Mouse (Mus musculus) C3H10T1/2 (cell line): ENCODE results near the gene Mx1. TPM values are rescaled to one million over a fixed set of nuclear protein-coding genes. Genes with fewer than 3 reads are reported as not detected.

Experiments used
- polyA plus RNA-seq, 2 experiments: library from polyadenylated mRNA; unstranded; fragments of >200 nt; fragmentation: generic; extraction: Trizol; gene quantifications; one replicate each; pipeline ENCODE4 v1.2.1; 2012; ENCODE audit warnings: missing spikeins in 2 of 2

The Mx1 gene
- polyA plus RNA-seq = under 1 TPM in 1 of 2 experiments, not detected in 1; 0.84 TPM

DNA sequence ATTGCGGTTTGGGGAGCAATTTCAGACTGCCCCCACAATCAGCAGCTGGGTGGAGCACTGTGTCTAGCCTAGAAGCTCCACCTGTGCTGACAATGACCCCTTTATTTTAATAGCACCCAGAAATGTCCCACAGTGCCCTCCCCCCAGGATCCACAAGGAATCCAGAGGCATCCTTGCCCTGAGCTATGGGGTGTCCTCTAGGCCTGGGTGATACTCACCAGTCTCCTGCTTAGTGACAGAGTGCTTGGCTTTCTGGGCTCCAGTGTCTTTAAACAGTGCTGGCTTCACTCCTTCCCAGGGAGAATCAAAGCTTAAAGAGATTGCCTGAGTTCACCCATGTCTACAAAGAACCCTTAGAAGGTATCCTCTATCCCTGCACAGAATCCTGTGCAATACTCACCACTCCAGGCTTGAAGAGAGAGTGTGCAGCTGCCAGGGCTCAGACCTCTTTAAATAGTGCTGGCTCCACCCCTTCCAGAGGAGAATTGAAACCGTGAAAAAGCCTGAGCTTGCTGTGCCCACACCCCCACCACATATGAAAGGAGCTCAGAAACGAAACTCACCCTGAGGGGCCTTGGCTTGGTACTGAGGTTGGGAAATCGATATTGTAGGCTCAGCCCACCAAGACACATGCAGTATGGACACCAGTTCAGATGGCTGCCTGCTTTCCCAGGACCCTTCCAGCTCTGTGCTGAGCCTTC is at the start of gene Mx1:
Gene Mx1 (minus strand): TSS at position 427 of the 701 bp plus-strand sequence.

Other genes starting within 250 kb of the Mx1 start
- gene Bace2, start 106.2 kb downstream of the Mx1 start, polyA plus RNA-seq = 10 to 100 TPM in 1 of 2 experiments, under 1 TPM in 1; 0.30 to 10.3 TPM
- gene Fam3b, start 51.9 kb upstream of the Mx1 start, polyA plus RNA-seq = under 1 TPM in 1 of 2 experiments, not detected in 1; 0.08 TPM
- under 1 TPM in 1 of 2 experiments, not detected in 1; 0.01 TPM for gene Tmprss2, start 148.3 kb upstream of the Mx1 start, polyA plus RNA-seq